Mouse (Mus musculus): Measurements from ENCODE around the gene Pdc. TPM values are rescaled to one million over a fixed set of nuclear protein-coding genes. Genes with fewer than 3 reads are reported as not detected.
A peak's percentile ranks its signal among the peaks of the same experiment; 100 is the strongest.
"Not testable (repeated sequence)": the region's sequence is repeated elsewhere in the genome, so short reads cannot be mapped to it uniquely, and the experiment has no call there.

The Pdc gene
- total RNA-seq (2014; rRNA removed) (not detected in 2 replicates), polyA plus RNA-seq (2012; rRNA removed) (not detected in 2 replicates)

DNA sequence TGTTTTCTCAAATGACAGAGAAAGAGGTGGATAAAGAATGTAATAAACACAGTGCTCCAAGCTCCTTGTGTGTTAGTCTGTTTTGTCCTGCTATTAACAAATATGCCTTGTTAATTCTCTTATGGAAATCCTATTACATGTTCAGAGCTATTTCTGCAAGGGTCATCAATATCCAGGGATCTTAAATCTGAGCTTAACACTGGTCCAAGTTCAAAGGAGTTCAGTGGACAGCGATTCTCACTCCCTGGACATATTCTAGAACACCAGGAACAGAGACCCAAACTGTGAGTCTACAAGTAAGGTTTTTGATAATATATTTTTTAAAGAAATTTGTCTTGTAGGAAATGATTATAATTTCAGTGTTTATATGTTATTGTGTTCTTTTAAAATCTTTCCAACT lies at the start of gene Pdc:
TSS of gene Pdc (plus strand) at position 213 of the 400 bp plus-strand sequence.
- no peaks in the 10 kb centered on the region for H3K79me2 ChIP-seq (ENCODE audit: control insufficient read depth, insufficient read depth, low read length)
- H3K4me1 ChIP-seq (ENCODE audit: control insufficient read depth, insufficient read depth, low read length): no peaks in the 10 kb centered on the region
- no peak within 1 kb of the TSS for H3K9ac ChIP-seq (ENCODE audit: low read depth, low read length)
- WGBS: 82% methylated on average over 1 of the region's 1 CpGs
- H3K27me3 ChIP-seq (ENCODE audit: control insufficient read depth, insufficient read depth, low read length): no peaks in the 10 kb centered on the region
- H3K36me3 ChIP-seq (ENCODE audit: control insufficient read depth, insufficient read depth, low read length): no peaks in the 10 kb centered on the region
- no peak within 1 kb of the TSS for H3K4me3 ChIP-seq (ENCODE audit: insufficient read depth, low read depth, low read length)
- no peak within 1 kb of the TSS for H3K27ac ChIP-seq (replicated peaks; ENCODE audit: insufficient read depth, low read depth, low read length)
- DNase-seq (ENCODE audit: extremely low read depth, low read depth, low spot score): no peak
- TF ChIP-seq CTCF (IDR thresholded peaks at IDR 0.05; ENCODE audit: low read depth, low read length): no peak
- TF ChIP-seq POLR2A (IDR thresholded peaks at IDR 0.05; ENCODE audit: extremely low read depth, insufficient read depth, low read length): no peak

DNA sequence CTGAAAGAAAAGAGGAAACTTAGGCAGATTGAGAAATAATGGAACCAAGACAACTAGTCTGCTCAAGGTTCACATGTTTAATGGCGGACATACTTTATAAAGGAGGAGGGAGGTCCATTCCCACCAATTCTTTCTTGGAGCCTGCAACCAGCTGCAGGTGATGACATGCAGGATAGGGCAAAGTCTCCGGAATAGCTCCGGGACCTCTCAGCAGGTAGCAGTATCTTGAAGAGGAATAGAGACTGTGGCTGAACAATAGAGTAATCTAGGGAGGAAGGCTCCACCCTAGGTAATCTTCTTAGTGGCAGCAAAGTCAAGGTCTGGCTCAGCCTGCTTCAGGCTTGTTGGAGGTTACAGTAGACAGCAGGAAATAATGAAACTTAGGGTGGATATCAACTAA lies 25.2 kb upstream of the Pdc start:
- 59% methylated on average over 3 of the region's 3 CpGs for WGBS
- H3K9ac ChIP-seq (ENCODE audit: low read depth, low read length): not testable (repeated sequence)

DNA sequence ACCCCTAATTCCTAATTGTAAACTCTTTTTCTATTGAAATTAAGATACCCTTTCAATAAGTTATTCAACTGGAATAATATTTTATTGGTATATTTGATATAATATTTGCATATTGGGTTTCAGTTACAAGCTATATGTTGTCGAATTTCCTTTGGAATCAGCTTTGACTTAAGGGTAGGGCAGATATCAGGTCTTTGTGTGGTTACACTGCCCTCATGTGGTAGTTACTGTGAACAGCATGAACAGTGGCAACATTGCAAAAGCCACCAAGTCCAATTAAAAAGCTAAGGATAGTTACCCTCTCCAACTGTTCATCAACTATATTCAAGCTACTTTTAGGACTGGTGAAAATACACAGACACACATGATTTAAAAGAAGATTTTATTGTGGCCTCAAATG lies 11.6 kb upstream of the Pdc start:
- TF ChIP-seq CTCF (IDR thresholded peaks at IDR 0.05; ENCODE audit: low read depth, low read length): no peak
- TF ChIP-seq POLR2A (IDR thresholded peaks at IDR 0.05; ENCODE audit: extremely low read depth, insufficient read depth, low read length): no peak
- no peaks in the 10 kb centered on the region for H3K4me1 ChIP-seq (ENCODE audit: control insufficient read depth, insufficient read depth, low read length)
- DNase-seq (ENCODE audit: extremely low read depth, low read depth, low spot score): peak; percentile 1
- H3K79me2 ChIP-seq (ENCODE audit: control insufficient read depth, insufficient read depth, low read length): no peaks in the 10 kb centered on the region
- H3K27ac ChIP-seq (replicated peaks; ENCODE audit: insufficient read depth, low read depth, low read length): no peak overlapping the region
- H3K9ac ChIP-seq (ENCODE audit: low read depth, low read length): no peak overlapping the region
- H3K4me3 ChIP-seq (ENCODE audit: insufficient read depth, low read depth, low read length): no peak overlapping the region
- no peaks in the 10 kb centered on the region for H3K27me3 ChIP-seq (ENCODE audit: control insufficient read depth, insufficient read depth, low read length)
- 53% methylated on average over 1 of the region's 1 CpGs for WGBS
- no peaks in the 10 kb centered on the region for H3K36me3 ChIP-seq (ENCODE audit: control insufficient read depth, insufficient read depth, low read length)

More for the DNA sequence above, 25.2 kb upstream of the Pdc start:
- H3K79me2 ChIP-seq (ENCODE audit: control insufficient read depth, insufficient read depth, low read length); H3K4me3 ChIP-seq (ENCODE audit: insufficient read depth, low read depth, low read length); H3K4me1 ChIP-seq (ENCODE audit: control insufficient read depth, insufficient read depth, low read length); H3K36me3 ChIP-seq (ENCODE audit: control insufficient read depth, insufficient read depth, low read length); DNase-seq (ENCODE audit: extremely low read depth, low read depth, low spot score); H3K27me3 ChIP-seq (ENCODE audit: control insufficient read depth, insufficient read depth, low read length); H3K27ac ChIP-seq (replicated peaks; ENCODE audit: insufficient read depth, low read depth, low read length): not testable (repeated sequence)

DNA sequence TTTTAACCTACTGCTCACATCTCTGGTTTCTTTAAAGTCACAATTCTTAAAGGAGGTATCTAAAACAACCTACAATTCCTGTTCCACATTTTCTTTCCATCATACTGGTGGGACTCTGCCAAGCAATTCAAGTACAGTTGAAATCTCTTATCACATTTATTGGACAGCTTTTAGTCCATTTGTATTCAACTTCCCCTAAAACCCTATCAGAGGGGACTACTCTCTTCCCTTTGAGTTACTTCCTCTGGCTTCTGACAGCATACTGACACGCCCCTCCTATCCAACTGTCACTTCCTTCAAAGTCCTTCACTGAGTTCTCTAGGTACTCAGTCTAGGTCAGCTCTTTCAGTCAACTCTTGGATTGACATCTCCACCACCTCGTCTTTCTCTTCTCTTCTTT lies 15.9 kb downstream of the Pdc start:
- DNase-seq (ENCODE audit: extremely low read depth, low read depth, low spot score): no peak
- Histone ChIP-seq H3K27me3 (ENCODE audit: control insufficient read depth, insufficient read depth, low read length) (no peaks in the 10 kb centered on the region), H3K4me3 (ENCODE audit: insufficient read depth, low read depth, low read length) (no peak overlapping the region), H3K4me1 (ENCODE audit: control insufficient read depth, insufficient read depth, low read length) (no peaks in the 10 kb centered on the region), H3K79me2 (ENCODE audit: control insufficient read depth, insufficient read depth, low read length) (no peaks in the 10 kb centered on the region), H3K36me3 (ENCODE audit: control insufficient read depth, insufficient read depth, low read length) (no peaks in the 10 kb centered on the region), H3K27ac (replicated peaks; ENCODE audit: insufficient read depth, low read depth, low read length) (no peak overlapping the region), H3K9ac (ENCODE audit: low read depth, low read length) (no peak overlapping the region)
- no peak for TF ChIP-seq POLR2A (IDR thresholded peaks at IDR 0.05; ENCODE audit: extremely low read depth, insufficient read depth, low read length)
- TF ChIP-seq CTCF (IDR thresholded peaks at IDR 0.05; ENCODE audit: low read depth, low read length): no peak
- WGBS: 58% methylated on average over 2 of the region's 2 CpGs

DNA sequence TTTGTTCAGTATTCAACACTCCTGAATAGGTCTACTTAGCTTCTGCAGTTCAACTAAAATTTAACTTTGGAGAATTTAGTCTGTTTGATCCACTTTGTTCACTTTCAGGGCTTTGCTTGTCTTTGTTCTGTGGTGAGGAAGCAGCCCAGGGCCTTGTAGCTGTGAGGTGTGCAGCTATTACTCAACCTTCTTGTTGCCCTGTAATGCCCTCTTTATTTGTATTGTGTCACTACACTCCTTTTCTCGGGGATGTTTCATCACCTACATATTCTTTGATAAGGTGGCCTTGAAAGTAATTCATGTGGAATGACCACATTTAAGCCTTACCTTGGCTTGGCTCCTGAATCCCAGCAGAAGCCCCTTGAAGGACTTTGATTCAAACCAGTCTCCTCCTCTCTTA lies 41.6 kb downstream of the Pdc start:
- TF ChIP-seq POLR2A (IDR thresholded peaks at IDR 0.05; ENCODE audit: extremely low read depth, insufficient read depth, low read length) (no peak), CTCF (IDR thresholded peaks at IDR 0.05; ENCODE audit: low read depth, low read length) (no peak)
- H3K79me2 ChIP-seq (ENCODE audit: control insufficient read depth, insufficient read depth, low read length): no peaks in the 10 kb centered on the region
- WGBS: 29% methylated on average over 1 of the region's 1 CpGs
- DNase-seq (ENCODE audit: extremely low read depth, low read depth, low spot score): peak; percentile 61
- no peaks in the 10 kb centered on the region for H3K27me3 ChIP-seq (ENCODE audit: control insufficient read depth, insufficient read depth, low read length)
- H3K4me3 ChIP-seq (ENCODE audit: insufficient read depth, low read depth, low read length): no peak overlapping the region
- H3K4me1 ChIP-seq (ENCODE audit: control insufficient read depth, insufficient read depth, low read length): no peaks in the 10 kb centered on the region
- H3K36me3 ChIP-seq (ENCODE audit: control insufficient read depth, insufficient read depth, low read length): peaks cover 20% of the 10 kb centered on the region
- H3K27ac ChIP-seq (replicated peaks; ENCODE audit: insufficient read depth, low read depth, low read length): no peak overlapping the region
- H3K9ac ChIP-seq (ENCODE audit: low read depth, low read length): no peak overlapping the region

DNA sequence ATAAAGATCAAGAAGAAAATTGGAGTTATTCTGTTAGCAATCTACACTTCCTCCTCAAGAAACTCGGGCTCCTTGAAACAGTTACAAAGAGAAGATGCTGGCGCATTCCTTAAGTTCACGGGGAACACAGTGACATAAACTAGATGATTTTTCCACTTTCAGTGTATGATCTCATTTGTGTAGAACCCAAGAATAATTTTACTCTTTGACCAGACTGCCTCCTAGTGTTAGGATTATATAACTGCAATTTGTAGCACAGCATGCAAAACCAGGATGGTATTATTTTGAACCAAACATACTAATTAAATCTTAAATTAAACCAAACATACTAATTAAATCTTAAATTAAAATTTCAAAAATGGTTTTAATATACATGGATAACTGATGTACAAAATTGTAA lies 53.7 kb downstream of the Pdc start:
- no peak overlapping the region for H3K27ac ChIP-seq (replicated peaks; ENCODE audit: insufficient read depth, low read depth, low read length)
- DNase-seq (ENCODE audit: extremely low read depth, low read depth, low spot score): no peak
- H3K27me3 ChIP-seq (ENCODE audit: control insufficient read depth, insufficient read depth, low read length): no peaks in the 10 kb centered on the region
- no peaks in the 10 kb centered on the region for H3K79me2 ChIP-seq (ENCODE audit: control insufficient read depth, insufficient read depth, low read length)
- 89% methylated on average over 3 of the region's 3 CpGs for WGBS
- no peaks in the 10 kb centered on the region for H3K4me1 ChIP-seq (ENCODE audit: control insufficient read depth, insufficient read depth, low read length)
- no peak overlapping the region for H3K9ac ChIP-seq (ENCODE audit: low read depth, low read length)
- H3K36me3 ChIP-seq (ENCODE audit: control insufficient read depth, insufficient read depth, low read length): peaks cover 32% of the 10 kb centered on the region
- H3K4me3 ChIP-seq (ENCODE audit: insufficient read depth, low read depth, low read length): no peak overlapping the region
- peak; percentile 37; the same call in 1 of the 2 replicates for TF ChIP-seq CTCF (IDR thresholded peaks at IDR 0.05; ENCODE audit: low read depth, low read length)
- TF ChIP-seq POLR2A (IDR thresholded peaks at IDR 0.05; ENCODE audit: extremely low read depth, insufficient read depth, low read length): no peak

Data from liver, adult 2 months (tissue).